Mouse (Mus musculus) lung, embryonic 14.5 days (tissue): ENCODE measurements around the gene C1s1. TPM values are rescaled to one million over a fixed set of nuclear protein-coding genes. Genes with fewer than 3 reads are reported as not detected.
A peak's percentile ranks its signal among the peaks of the same experiment; 100 is the strongest.
"Not testable (repeated sequence)": the region's sequence is repeated elsewhere in the genome, so short reads cannot be mapped to it uniquely, and the experiment has no call there.

ENCODE experiments used
- ATAC-seq: fragments of 200-750 bp; cut with Nextera tagmentation; 2 replicates; pipeline ENCODE4 v1.8.0; 2017; ENCODE audit warnings: mild to moderate bottlenecking, moderate TSS enrichment, moderate library complexity; ENCODE audit not compliant: insufficient read depth
- DNase-seq: peaks from one replicate; pipeline ENCODE4 v3.0.0-alpha.2; 2015
- H3K27ac ChIP-seq: fragments of 300-500 bp; sonication (generic); 2 replicates; pipeline ENCODE4 v1.5.1; 2014; ENCODE audit warnings: low read depth, mild to moderate bottlenecking, moderate library complexity
- H3K27me3 ChIP-seq: fragments of 300-500 bp; sonication (generic); 2 replicates; pipeline ENCODE4 v1.6.1; 2014; ENCODE audit warnings: low read length, control low read depth; ENCODE audit not compliant: insufficient read depth
- H3K36me3 ChIP-seq: fragments of 300-500 bp; sonication (generic); 2 replicates; pipeline ENCODE4 v1.6.1; 2014; ENCODE audit warnings: control low read depth; ENCODE audit not compliant: insufficient read depth
- H3K4me1 ChIP-seq: fragments of 300-500 bp; sonication (generic); 2 replicates; pipeline ENCODE4 v1.6.1; 2014; ENCODE audit warnings: antibody characterized with exemption, control low read depth; ENCODE audit not compliant: insufficient read depth
- H3K4me2 ChIP-seq: fragments of 300-500 bp; sonication (generic); 2 replicates; pipeline ENCODE4 v1.6.1; 2014; ENCODE audit warnings: mild to moderate bottlenecking
- H3K4me3 ChIP-seq: fragments of 300-500 bp; sonication (generic); 2 replicates; pipeline ENCODE4 v1.5.1; 2014; ENCODE audit warnings: low read depth, low read length
- H3K9ac ChIP-seq: fragments of 300-500 bp; sonication (generic); 2 replicates; pipeline ENCODE4 v1.6.1; 2014
- H3K9me3 ChIP-seq: fragments of 300-500 bp; sonication (generic); 2 replicates; pipeline ENCODE4 v1.6.1; 2016; ENCODE audit warnings: low read depth, low read length, control low read depth
- CTCF ChIP-seq: IDR thresholded peaks from 2 replicates; pipeline ENCODE4 v1.5.1; 2016; ENCODE audit warnings: antibody characterized with exemption, low read depth
- WGBS: fragments of 180-500 bp; shearing (Covaris S2); extraction: QIAGEN DNeasy Blood & Tissue Kit; methylation state at CpG from one replicate; pipeline ENCODE4 v1.1.7; 2014; 5-methylcytosine and 5-hydroxymethylcytosine counted together
- polyA plus RNA-seq: library from polyadenylated mRNA; unstranded; fragments of >200 nt; fragmentation: Nextera tagmentation; extraction: Ambion mirVana; gene quantifications from 2 replicates; pipeline ENCODE4 v1.2.1, GENCODE M21; 2014

Gene C1s1
- 0.64 and 1.2 TPM in 2 replicates for polyA plus RNA-seq

- WGBS: 0% methylated on average over 1 of the region's 1 CpGs
- H3K27ac ChIP-seq, H3K4me2 ChIP-seq, H3K4me1 ChIP-seq, H3K9me3 ChIP-seq, H3K4me3 ChIP-seq, H3K36me3 ChIP-seq, H3K27me3 ChIP-seq, H3K9ac ChIP-seq: not testable (repeated sequence)
- peak; percentile 50 for TF ChIP-seq CTCF
- DNase-seq (peak; percentile 76), ATAC-seq (peak; percentile 69)
These were observed at the start of gene C1s1 for GRCm38 (mm10) chr6:124542284-124542683. C1s1 (minus strand) TSS chr6:124542359.

- no peak for ATAC-seq
- Histone ChIP-seq H3K27me3 (no peaks in the 10 kb centered on the region), H3K4me3 (no peak overlapping the region), H3K9me3 (no peaks in the 10 kb centered on the region), H3K27ac (no peak overlapping the region), H3K4me2 (no peak overlapping the region), H3K36me3 (no peaks in the 10 kb centered on the region), H3K4me1 (no peaks in the 10 kb centered on the region), H3K9ac (no peak overlapping the region)
- TF ChIP-seq CTCF: no peak
- no peak for DNase-seq
These were observed 46.6 kb upstream of the C1s1 start for GRCm38 (mm10) chr6:124588771-124589170.

GRCm38 (mm10) chr6:124586266-124586665 is 44.1 kb upstream of the C1s1 start:
- Histone ChIP-seq H3K36me3 (no peaks in the 10 kb centered on the region), H3K9me3 (no peaks in the 10 kb centered on the region), H3K27me3 (no peaks in the 10 kb centered on the region), H3K27ac (no peak overlapping the region), H3K9ac (no peak overlapping the region), H3K4me1 (no peaks in the 10 kb centered on the region), H3K4me2 (no peak overlapping the region), H3K4me3 (no peak overlapping the region)
- ATAC-seq (no peak), DNase-seq (no peak)
- 65% methylated on average over 4 of the region's 4 CpGs for WGBS
- no peak for TF ChIP-seq CTCF

- H3K4me2 ChIP-seq: no peak overlapping the region
- no peaks in the 10 kb centered on the region for H3K4me1 ChIP-seq
- no peaks in the 10 kb centered on the region for H3K9me3 ChIP-seq
- H3K36me3 ChIP-seq: no peaks in the 10 kb centered on the region
- no peaks in the 10 kb centered on the region for H3K27me3 ChIP-seq
- H3K9ac ChIP-seq: no peak overlapping the region
- DNase-seq (no peak), ATAC-seq (no peak)
- WGBS: 76% methylated on average over 3 of the region's 3 CpGs
- H3K4me3 ChIP-seq: no peak overlapping the region
- TF ChIP-seq CTCF: no peak
- no peak overlapping the region for H3K27ac ChIP-seq
These were observed 43.6 kb upstream of the C1s1 start for GRCm38 (mm10) chr6:124585761-124586160.

- Histone ChIP-seq H3K27me3 (no peaks in the 10 kb centered on the region), H3K9me3 (no peaks in the 10 kb centered on the region), H3K9ac (no peak overlapping the region), H3K4me3 (no peak overlapping the region), H3K36me3 (no peaks in the 10 kb centered on the region), H3K4me2 (no peak overlapping the region), H3K4me1 (no peaks in the 10 kb centered on the region), H3K27ac (no peak overlapping the region)
- 45% methylated on average over 3 of the region's 3 CpGs for WGBS
- ATAC-seq: no peak
- DNase-seq: no peak
- TF ChIP-seq CTCF: no peak
These were observed 42.8 kb upstream of the C1s1 start for GRCm38 (mm10) chr6:124584935-124585334.

- no peaks in the 10 kb centered on the region for H3K9me3 ChIP-seq
- no peak overlapping the region for H3K9ac ChIP-seq
- no peaks in the 10 kb centered on the region for H3K27me3 ChIP-seq
- H3K36me3 ChIP-seq: no peaks in the 10 kb centered on the region
- H3K4me2 ChIP-seq: no peak overlapping the region
- no peak for TF ChIP-seq CTCF
- no peak overlapping the region for H3K27ac ChIP-seq
- H3K4me3 ChIP-seq: no peak overlapping the region
- no peaks in the 10 kb centered on the region for H3K4me1 ChIP-seq
- ATAC-seq: no peak
- no peak for DNase-seq
- WGBS: 79% methylated on average over 1 of the region's 1 CpGs
These were observed 40.1 kb upstream of the C1s1 start for GRCm38 (mm10) chr6:124582231-124582630.

GRCm38 (mm10) chr6:124580155-124580554 is 38.0 kb upstream of the C1s1 start:
- H3K27ac ChIP-seq, H3K9ac ChIP-seq, ATAC-seq, DNase-seq, H3K9me3 ChIP-seq, H3K36me3 ChIP-seq, H3K27me3 ChIP-seq, H3K4me2 ChIP-seq, H3K4me3 ChIP-seq, H3K4me1 ChIP-seq: not testable (repeated sequence)
- WGBS: 64% methylated on average over 6 of the region's 7 CpGs

GRCm38 (mm10) chr6:124575155-124575678 is 33.1 kb upstream of the C1s1 start:
- ATAC-seq, H3K4me1 ChIP-seq: not testable (repeated sequence)

More at GRCm38 (mm10) chr6:124575155-124575678, 33.1 kb upstream of the C1s1 start:
- not testable (repeated sequence) for DNase-seq, H3K4me2 ChIP-seq, H3K27me3 ChIP-seq, H3K36me3 ChIP-seq, H3K9ac ChIP-seq, H3K27ac ChIP-seq, H3K4me3 ChIP-seq, H3K9me3 ChIP-seq
- 85% methylated on average over 3 of the region's 3 CpGs for WGBS
